Mouse (Mus musculus) testis, adult 2 months (tissue): ENCODE results near the gene Gm8890. TPM values are rescaled to one million over a fixed set of nuclear protein-coding genes. Genes with fewer than 3 reads are reported as not detected.
"Not testable (repeated sequence)": the region's sequence is repeated elsewhere in the genome, so short reads cannot be mapped to it uniquely, and the experiment has no call there.

Experiments used
- H3K27ac ChIP-seq: fragments of 200-500 bp; 2 replicates; pipeline ENCODE4 v1.5.1; 2012; ENCODE audit warnings: low read depth, low read length; ENCODE audit not compliant: control insufficient read depth, insufficient read depth
- H3K27me3 ChIP-seq: fragments of 200-500 bp; 2 replicates; pipeline ENCODE4 v1.6.1; 2012; ENCODE audit warnings: mild to moderate bottlenecking, low read length, moderate library complexity; ENCODE audit not compliant: control insufficient read depth, insufficient read depth
- H3K36me3 ChIP-seq: fragments of 200-500 bp; 2 replicates; pipeline ENCODE4 v1.6.1; 2012; ENCODE audit warnings: mild to moderate bottlenecking, low read length; ENCODE audit not compliant: control insufficient read depth, insufficient read depth
- H3K4me1 ChIP-seq: fragments of 200-500 bp; 2 replicates; pipeline ENCODE4 v1.6.1; 2012; ENCODE audit warnings: low read length; ENCODE audit not compliant: control insufficient read depth, insufficient read depth
- H3K4me3 ChIP-seq: fragments of 200-500 bp; 2 replicates; pipeline ENCODE4 v1.5.1; 2012; ENCODE audit warnings: low read depth, mild to moderate bottlenecking, low read length, moderate library complexity, mixed read lengths; ENCODE audit not compliant: control insufficient read depth
- polyA plus RNA-seq: library from polyadenylated mRNA; depleted of rRNA; stranded (reverse); fragments of >200 nt; gene quantifications from 2 replicates; pipeline ENCODE4 v1.2.3, GENCODE M21; 2012; rRNA removed

Gene Gm8890
- polyA plus RNA-seq = 5.2 and 8.1 TPM in 2 replicates

DNA sequence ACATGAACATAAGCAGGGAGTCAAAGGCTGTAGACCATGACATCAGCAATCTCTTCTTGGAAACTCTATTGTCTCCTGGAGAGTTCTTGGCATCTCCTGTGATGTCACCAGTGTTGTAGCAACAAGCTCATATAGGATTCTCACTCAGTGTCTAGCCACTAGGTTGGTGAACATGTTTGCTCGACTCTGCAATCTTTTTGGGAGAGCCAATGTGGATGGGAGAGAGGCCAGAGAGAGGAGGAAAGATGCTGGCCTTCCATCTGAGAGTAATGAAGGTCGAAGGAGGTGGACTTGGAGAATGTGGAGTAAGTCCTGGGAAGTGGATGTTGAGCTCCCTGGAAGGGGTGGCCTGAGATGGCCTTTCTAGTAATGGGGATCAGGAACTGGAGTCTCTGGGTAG, at the start of gene Gm8890:
Gene Gm8890, plus strand, starts transcription at position 301 of the 400 bp plus-strand sequence.
- H3K36me3 ChIP-seq, H3K27me3 ChIP-seq, H3K4me3 ChIP-seq, H3K27ac ChIP-seq, H3K4me1 ChIP-seq: not testable (repeated sequence)

DNA sequence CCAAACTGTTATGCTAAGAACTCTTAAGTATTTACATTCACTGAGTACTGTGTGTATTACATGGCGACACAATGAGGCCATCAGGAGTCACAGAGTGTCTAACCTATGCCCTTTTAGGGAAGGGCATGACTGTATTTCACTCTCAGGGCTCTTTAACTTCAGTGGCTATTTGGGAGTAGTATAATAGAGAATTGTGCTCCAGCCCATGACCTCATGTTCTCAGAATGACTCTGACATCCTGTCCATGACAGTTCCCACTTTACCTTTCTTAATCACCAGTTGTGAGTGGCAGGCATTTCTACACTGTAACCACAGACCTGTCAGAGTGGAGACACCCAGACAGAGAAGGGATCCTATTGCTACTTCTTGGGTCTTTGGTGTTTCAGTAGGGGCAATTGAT, 388 bp downstream of the Gm8890 start:
- not testable (repeated sequence) for H3K4me1 ChIP-seq, H3K4me3 ChIP-seq, H3K27ac ChIP-seq, H3K36me3 ChIP-seq, H3K27me3 ChIP-seq

Other genes with a start within 250 kb of the Gm8890 start
- gene Gm8879, start 128.4 kb upstream of the Gm8890 start, polyA plus RNA-seq = 12.0 and 13.6 TPM in 2 replicates
- gene Gm5861, start 73.0 kb upstream of the Gm8890 start, polyA plus RNA-seq = 8.4 and 8.9 TPM in 2 replicates
- gene Speer1, start 85.5 kb downstream of the Gm8890 start, polyA plus RNA-seq = 17.2 TPM in 2 replicates
- 7.5 and 8.5 TPM in 2 replicates for gene Gm8897, start 160.4 kb downstream of the Gm8890 start, polyA plus RNA-seq
- gene Gm8906, start 246.7 kb downstream of the Gm8890 start, polyA plus RNA-seq = 20.7 and 22.6 TPM in 2 replicates